Mouse (Mus musculus): ENCODE data around the gene Ssrp1. TPM values are rescaled to one million over a fixed set of nuclear protein-coding genes. Genes with fewer than 3 reads are reported as not detected.

Gene Ssrp1
- polyA plus RNA-seq, 1 experiment from 2014 or later = 338 TPM

- H3K9me3 ChIP-seq (ENCODE audit: control insufficient read depth, low read length) = no peaks in the 10 kb centered on the region
- H3K9ac ChIP-seq (ENCODE audit: low read depth, low read length) = no peak overlapping the region
- no peak overlapping the region for H3K4me3 ChIP-seq (ENCODE audit: low read depth, low read length)
- no peak for ATAC-seq (replicated peaks; ENCODE audit: low FRiP score)
- no peak overlapping the region for H3K27ac ChIP-seq (ENCODE audit: low read depth, low read length)
- no peak for DNase-seq (ENCODE audit: low spot score)
- no peaks in the 10 kb centered on the region for H3K27me3 ChIP-seq (replicated peaks; ENCODE audit: control insufficient read depth, insufficient read depth, low read length)
- 76% methylated on average over 5 of the region's 5 CpGs for WGBS
- H3K36me3 ChIP-seq (ENCODE audit: control insufficient read depth, insufficient read depth, low read length) = peaks cover 2% of the 10 kb centered on the region; the same call in 1 of the 2 replicates
- no peak overlapping the region for H3K4me2 ChIP-seq
- no peaks in the 10 kb centered on the region for H3K4me1 ChIP-seq (replicated peaks; ENCODE audit: control insufficient read depth, insufficient read depth, low read length)
These were observed 36.7 kb downstream of the Ssrp1 start for GRCm38 (mm10) chr2:85073751-85074150.

GRCm38 (mm10) chr2:85088716-85089646 is 51.9 kb downstream of the Ssrp1 start:
- ATAC-seq (replicated peaks; ENCODE audit: low FRiP score) (no peak), DNase-seq (ENCODE audit: low spot score) (no peak)
- Histone ChIP-seq H3K27me3 (replicated peaks; ENCODE audit: control insufficient read depth, insufficient read depth, low read length) (no peaks in the 10 kb centered on the region), H3K4me2 (no peak overlapping the region), H3K27ac (ENCODE audit: low read depth, low read length) (no peak overlapping the region), H3K9ac (ENCODE audit: low read depth, low read length) (no peak overlapping the region), H3K4me1 (replicated peaks; ENCODE audit: control insufficient read depth, insufficient read depth, low read length) (no peaks in the 10 kb centered on the region), H3K4me3 (ENCODE audit: low read depth, low read length) (no peak overlapping the region), H3K9me3 (ENCODE audit: control insufficient read depth, low read length) (no peaks in the 10 kb centered on the region), H3K36me3 (ENCODE audit: control insufficient read depth, insufficient read depth, low read length) (no peaks in the 10 kb centered on the region)
- WGBS = 71% methylated on average over 11 of the region's 11 CpGs

- whole genome bisulfite sequencing = 82% methylated on average over 4 of the region's 4 CpGs
- Histone ChIP-seq H3K9me3 (ENCODE audit: control insufficient read depth, low read length) (no peaks in the 10 kb centered on the region), H3K36me3 (ENCODE audit: control insufficient read depth, insufficient read depth, low read length) (no peaks in the 10 kb centered on the region), H3K27ac (ENCODE audit: low read depth, low read length) (no peak overlapping the region), H3K4me3 (ENCODE audit: low read depth, low read length) (no peak overlapping the region), H3K4me1 (replicated peaks; ENCODE audit: control insufficient read depth, insufficient read depth, low read length) (no peaks in the 10 kb centered on the region), H3K4me2 (no peak overlapping the region), H3K27me3 (replicated peaks; ENCODE audit: control insufficient read depth, insufficient read depth, low read length) (no peaks in the 10 kb centered on the region), H3K9ac (ENCODE audit: low read depth, low read length) (no peak overlapping the region)
- no peak for ATAC-seq (replicated peaks; ENCODE audit: low FRiP score)
- DNase-seq (ENCODE audit: low spot score) = no peak
These were observed 54.3 kb downstream of the Ssrp1 start for GRCm38 (mm10) chr2:85091325-85091724.

DNA sequence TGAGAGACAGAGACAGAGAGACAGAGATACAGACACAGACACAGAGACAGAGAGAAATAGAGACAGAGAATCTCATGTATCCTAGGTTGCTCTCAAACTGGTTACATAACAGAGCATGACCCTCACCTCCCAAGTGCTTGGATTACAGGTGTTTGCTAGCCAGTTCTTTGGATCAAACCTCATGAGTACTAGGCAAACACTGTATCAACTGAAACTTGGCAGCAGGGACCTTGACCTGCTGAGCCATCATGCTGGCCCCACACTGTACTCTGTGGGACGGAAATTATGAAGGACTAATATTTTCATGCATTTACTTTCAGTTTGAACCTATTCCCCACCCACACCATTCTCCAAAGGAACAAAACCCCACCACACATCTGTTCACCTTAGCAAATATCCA is 56.3 kb downstream of the Ssrp1 start:
- Histone ChIP-seq H3K27me3 (replicated peaks; ENCODE audit: control insufficient read depth, insufficient read depth, low read length) (no peaks in the 10 kb centered on the region), H3K9me3 (ENCODE audit: control insufficient read depth, low read length) (no peaks in the 10 kb centered on the region), H3K36me3 (ENCODE audit: control insufficient read depth, insufficient read depth, low read length) (no peaks in the 10 kb centered on the region), H3K9ac (ENCODE audit: low read depth, low read length) (no peak overlapping the region), H3K27ac (ENCODE audit: low read depth, low read length) (no peak overlapping the region), H3K4me1 (replicated peaks; ENCODE audit: control insufficient read depth, insufficient read depth, low read length) (no peaks in the 10 kb centered on the region), H3K4me2 (no peak overlapping the region), H3K4me3 (ENCODE audit: low read depth, low read length) (no peak overlapping the region)
- DNase-seq (ENCODE audit: low spot score) (no peak), ATAC-seq (replicated peaks; ENCODE audit: low FRiP score) (no peak)
- WGBS = 77% methylated on average over 1 of the region's 1 CpGs

GRCm38 (mm10) chr2:85095906-85096305 is 58.9 kb downstream of the Ssrp1 start:
- no peak overlapping the region for H3K4me3 ChIP-seq (ENCODE audit: low read depth, low read length)
- WGBS = 67% methylated on average over 5 of the region's 5 CpGs
- ATAC-seq (replicated peaks; ENCODE audit: low FRiP score) (peak; percentile 52; the same call in 1 of the 2 replicates), DNase-seq (ENCODE audit: low spot score) (no peak)
- no peaks in the 10 kb centered on the region for H3K27me3 ChIP-seq (replicated peaks; ENCODE audit: control insufficient read depth, insufficient read depth, low read length)
- H3K27ac ChIP-seq (ENCODE audit: low read depth, low read length) = peak overlapping the region; percentile 13
- H3K4me1 ChIP-seq (replicated peaks; ENCODE audit: control insufficient read depth, insufficient read depth, low read length) = no peaks in the 10 kb centered on the region
- no peaks in the 10 kb centered on the region for H3K9me3 ChIP-seq (ENCODE audit: control insufficient read depth, low read length)
- no peak overlapping the region for H3K9ac ChIP-seq (ENCODE audit: low read depth, low read length)
- H3K36me3 ChIP-seq (ENCODE audit: control insufficient read depth, insufficient read depth, low read length) = no peaks in the 10 kb centered on the region
- H3K4me2 ChIP-seq = no peak overlapping the region

Other genes starting within 250 kb of the Ssrp1 start
- gene Ube2l6, start 238.4 kb upstream of the Ssrp1 start, polyA plus RNA-seq (2014; fragmentation: Nextera tagmentation; extraction: Ambion mirVana) = 112 and 114 TPM in 2 replicates
- gene Smtnl1, start 214.6 kb upstream of the Ssrp1 start, polyA plus RNA-seq (2014; fragmentation: Nextera tagmentation; extraction: Ambion mirVana) = 0.25 TPM in 1 of 2 replicates, not detected in the other
- gene Timm10, start 210.2 kb upstream of the Ssrp1 start, polyA plus RNA-seq (2014; fragmentation: Nextera tagmentation; extraction: Ambion mirVana) = 84.3 and 84.5 TPM in 2 replicates
- gene Slc43a1, start 198.4 kb upstream of the Ssrp1 start, polyA plus RNA-seq (2014; fragmentation: Nextera tagmentation; extraction: Ambion mirVana) = 83.2 and 101 TPM in 2 replicates
- 0.66 and 1.2 TPM in 2 replicates for gene Rtn4rl2, start 150.5 kb upstream of the Ssrp1 start, polyA plus RNA-seq (2014; fragmentation: Nextera tagmentation; extraction: Ambion mirVana)
- gene Slc43a3, start 100.7 kb upstream of the Ssrp1 start, polyA plus RNA-seq (2014; fragmentation: Nextera tagmentation; extraction: Ambion mirVana) = 107 and 111 TPM in 2 replicates
- 67.2 and 96.9 TPM in 2 replicates for gene Prg2, start 56.8 kb upstream of the Ssrp1 start, polyA plus RNA-seq (2014; fragmentation: Nextera tagmentation; extraction: Ambion mirVana)
- 10.2 and 16.7 TPM in 2 replicates for gene Prg3, start 49.0 kb upstream of the Ssrp1 start, polyA plus RNA-seq (2014; fragmentation: Nextera tagmentation; extraction: Ambion mirVana)
- gene P2rx3, start 228 bp downstream of the Ssrp1 start, polyA plus RNA-seq (2014; fragmentation: Nextera tagmentation; extraction: Ambion mirVana) = 0.95 and 1.1 TPM in 2 replicates
- gene Tnks1bp1, start 10.8 kb downstream of the Ssrp1 start, polyA plus RNA-seq (2014; fragmentation: Nextera tagmentation; extraction: Ambion mirVana) = 3.4 and 3.7 TPM in 2 replicates
- 12.7 and 14.4 TPM in 2 replicates for gene Aplnr, start 99.0 kb downstream of the Ssrp1 start, polyA plus RNA-seq (2014; fragmentation: Nextera tagmentation; extraction: Ambion mirVana)
- gene Lrrc55, start 160.0 kb downstream of the Ssrp1 start, polyA plus RNA-seq (2014; fragmentation: Nextera tagmentation; extraction: Ambion mirVana) = 0.32 and 0.51 TPM in 2 replicates